Mouse (Mus musculus): ENCODE results near the gene Galnt15. TPM values are rescaled to one million over a fixed set of nuclear protein-coding genes. Genes with fewer than 3 reads are reported as not detected.

The Galnt15 gene
- total RNA-seq, 1 experiment, result not detected

DNA sequence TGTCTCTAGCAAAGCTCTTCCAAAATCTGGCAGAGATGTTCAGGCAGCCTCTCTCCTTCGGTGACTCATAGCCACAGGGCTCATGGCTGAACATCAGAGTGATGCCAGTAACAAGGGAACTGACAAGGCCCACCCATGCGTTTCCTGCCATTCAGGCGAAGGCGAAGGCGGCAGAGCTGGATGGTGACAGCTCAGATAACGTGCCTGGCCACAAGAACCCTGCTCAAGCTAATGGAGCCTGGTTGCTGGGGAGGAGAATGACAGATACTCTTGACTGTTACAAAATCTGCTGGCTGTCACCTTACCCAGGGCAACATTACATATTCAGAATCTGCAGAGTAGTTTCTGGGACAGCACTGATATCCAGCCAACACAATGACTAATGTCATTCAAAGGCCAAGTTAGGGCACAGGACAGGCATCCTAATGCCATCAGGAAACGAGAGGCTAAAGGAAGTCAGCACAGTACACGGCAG is 44.5 kb downstream of the Galnt15 start:
- no peak for TF ChIP-seq MAFK (IDR thresholded peaks at IDR 0.05; ENCODE audit: insufficient read depth, low read depth, low read length)
- TF ChIP-seq CHD2 (IDR thresholded peaks at IDR 0.05; ENCODE audit: low read depth, low read length), result no peak
- TF ChIP-seq ZC3H11A (IDR thresholded peaks at IDR 0.05; ENCODE audit: borderline replicate concordance, low read depth, low read length), result no peak
- TF ChIP-seq HCFC1 (IDR thresholded peaks at IDR 0.05; ENCODE audit: borderline replicate concordance, insufficient read depth, low read length), result no peak
- no peak for TF ChIP-seq ZNF384 (IDR thresholded peaks at IDR 0.05; ENCODE audit: low read depth, low read length)
- no peak for DNase-seq (ENCODE audit: low read depth, low spot score)
- in situ Hi-C loops (cut with MboI; ENCODE audit: low sequenced_read_pairs in 2 of 2, unreplicated experiment in 2 of 2), result loop anchor here (10.0 to 25.0 kb wide), 2 partner anchors 411 to 428 kb away; partner anchors contain the start of genes Btd (in 1 of the 2), Gm49387 (in 1 of the 2) and Hacl1 (in 1 of the 2)

DNA sequence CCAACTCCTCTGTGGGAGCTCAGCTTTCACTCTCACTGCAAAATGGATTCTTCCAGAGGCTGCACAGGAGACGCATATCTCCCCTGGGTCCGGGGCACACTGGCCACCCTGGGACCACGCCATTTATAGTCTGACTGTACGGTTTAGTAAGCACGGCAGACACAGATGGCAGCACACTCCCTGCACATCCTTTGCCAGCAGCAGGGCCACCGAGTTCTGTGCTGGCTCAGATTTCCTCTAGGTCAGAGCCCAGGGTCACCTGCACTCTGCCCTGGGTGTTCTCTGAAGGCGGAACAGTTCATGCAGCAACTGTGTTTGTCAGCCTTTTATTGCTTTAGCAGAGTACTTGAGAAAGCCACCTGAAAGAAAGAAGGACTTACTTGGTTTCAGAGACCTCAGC is 45.1 kb downstream of the Galnt15 start:
- no peak for DNase-seq (ENCODE audit: low read depth, low spot score)
- Histone ChIP-seq H3K27ac (ENCODE audit: insufficient read depth, low read depth, low read length, poor library complexity, severe bottlenecking) (no peak overlapping the region), H3K9ac (ENCODE audit: insufficient read depth, low read depth, low read length, poor library complexity, severe bottlenecking) (no peak overlapping the region), H3K4me3 (ENCODE audit: insufficient read depth in 1 of 2, low read depth in 1 of 2, low read length in 2 of 2, poor library complexity in 1 of 2, severe bottlenecking in 1 of 2) (no peak overlapping the region), H3K9me3 (ENCODE audit: control insufficient read depth, insufficient read depth, low read depth, low read length) (no peaks in the 10 kb centered on the region), H3K36me3 (ENCODE audit: control insufficient read depth, insufficient read depth, low read length, poor library complexity, severe bottlenecking) (no peaks in the 10 kb centered on the region), H3K4me1 (ENCODE audit: control insufficient read depth in 2 of 2, insufficient read depth in 2 of 2, low read length in 2 of 2, poor library complexity in 1 of 2) (peaks cover 3 to 17% of the 10 kb centered on the region in 2 experiments)
- TF ChIP-seq ZNF384 (IDR thresholded peaks at IDR 0.05; ENCODE audit: low read depth, low read length) (no peak), ZC3H11A (IDR thresholded peaks at IDR 0.05; ENCODE audit: borderline replicate concordance, low read depth, low read length) (no peak), CHD2 (IDR thresholded peaks at IDR 0.05; ENCODE audit: low read depth, low read length) (no peak), HCFC1 (IDR thresholded peaks at IDR 0.05; ENCODE audit: borderline replicate concordance, insufficient read depth, low read length) (no peak), MAFK (IDR thresholded peaks at IDR 0.05; ENCODE audit: insufficient read depth, low read depth, low read length) (no peak)
- in situ Hi-C loops (cut with MboI; ENCODE audit: low sequenced_read_pairs in 2 of 2, unreplicated experiment in 2 of 2), result loop anchor here (10.0 to 25.0 kb wide), 2 partner anchors 412 to 429 kb away; partner anchors contain the start of genes Btd (in 1 of the 2), Gm49387 (in 1 of the 2) and Hacl1 (in 1 of the 2)

More for the DNA sequence above, 44.5 kb downstream of the Galnt15 start:
- peaks cover 3 to 17% of the 10 kb centered on the region in 2 experiments for H3K4me1 ChIP-seq (ENCODE audit: control insufficient read depth in 2 of 2, insufficient read depth in 2 of 2, low read length in 2 of 2, poor library complexity in 1 of 2)
- no peak overlapping the region for H3K27ac ChIP-seq (ENCODE audit: insufficient read depth, low read depth, low read length, poor library complexity, severe bottlenecking)
- H3K36me3 ChIP-seq (ENCODE audit: control insufficient read depth, insufficient read depth, low read length, poor library complexity, severe bottlenecking), result no peaks in the 10 kb centered on the region
- no peak overlapping the region for H3K4me3 ChIP-seq (ENCODE audit: insufficient read depth in 1 of 2, low read depth in 1 of 2, low read length in 2 of 2, poor library complexity in 1 of 2, severe bottlenecking in 1 of 2)
- no peak overlapping the region for H3K9ac ChIP-seq (ENCODE audit: insufficient read depth, low read depth, low read length, poor library complexity, severe bottlenecking)
- H3K9me3 ChIP-seq (ENCODE audit: control insufficient read depth, insufficient read depth, low read depth, low read length), result no peaks in the 10 kb centered on the region

DNA sequence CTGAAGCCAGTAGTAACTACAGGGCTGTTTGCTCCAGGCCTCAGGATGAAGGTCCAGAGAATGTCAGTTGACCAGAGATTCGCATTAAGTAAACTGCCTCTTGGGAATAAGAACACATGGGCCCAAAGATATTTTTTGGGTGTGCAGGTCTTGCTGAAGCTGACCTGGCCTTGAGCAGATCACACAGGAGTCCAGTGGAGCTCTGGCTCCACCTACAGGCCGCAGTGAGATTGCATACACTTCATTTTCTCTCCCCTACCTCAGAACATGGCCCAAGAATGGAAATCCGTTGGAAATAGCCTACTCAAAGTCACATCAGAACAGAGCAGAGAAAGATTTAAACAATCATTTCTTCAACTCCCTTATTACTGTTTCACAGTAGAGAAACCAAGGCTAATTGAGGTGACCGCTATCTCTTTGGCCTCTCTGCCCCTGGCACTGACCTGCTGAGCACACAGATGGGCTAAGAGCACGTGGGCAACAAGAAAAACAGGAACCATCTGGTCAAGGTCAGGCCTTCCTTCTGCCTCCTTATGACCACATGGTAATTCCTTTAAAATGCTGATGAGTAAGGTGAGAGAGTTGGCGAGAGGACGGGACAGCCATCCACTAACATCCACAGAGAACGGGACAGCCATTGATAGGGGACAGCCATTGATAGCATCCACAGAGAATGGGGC is 48.2 kb downstream of the Galnt15 start:
- H3K4me1 ChIP-seq (ENCODE audit: control insufficient read depth in 2 of 2, insufficient read depth in 2 of 2, low read length in 2 of 2, poor library complexity in 1 of 2), result peaks cover 3 to 17% of the 10 kb centered on the region in 2 experiments
- no peak for TF ChIP-seq ZNF384 (IDR thresholded peaks at IDR 0.05; ENCODE audit: low read depth, low read length)
- no peak for TF ChIP-seq CHD2 (IDR thresholded peaks at IDR 0.05; ENCODE audit: low read depth, low read length)
- no peak for TF ChIP-seq HCFC1 (IDR thresholded peaks at IDR 0.05; ENCODE audit: borderline replicate concordance, insufficient read depth, low read length)
- TF ChIP-seq ZC3H11A (IDR thresholded peaks at IDR 0.05; ENCODE audit: borderline replicate concordance, low read depth, low read length), result peak; percentile 93
- peak; percentile 6; the same call in 1 of the 2 replicates for TF ChIP-seq MAFK (IDR thresholded peaks at IDR 0.05; ENCODE audit: insufficient read depth, low read depth, low read length)
- peak overlapping the region; percentile 56 for H3K27ac ChIP-seq (ENCODE audit: insufficient read depth, low read depth, low read length, poor library complexity, severe bottlenecking)
- DNase-seq (ENCODE audit: low read depth, low spot score), result peak; percentile 78
- peak overlapping the region; percentile 39 for H3K9ac ChIP-seq (ENCODE audit: insufficient read depth, low read depth, low read length, poor library complexity, severe bottlenecking)
- in situ Hi-C loops (cut with MboI; ENCODE audit: low sequenced_read_pairs in 2 of 2, unreplicated experiment in 2 of 2), result loop anchor here in 1 of 2 experiments (10.0 kb wide), 1 partner anchor 432 kb away; the partner anchor contains the start of genes Btd, Gm49387 and Hacl1
- no peaks in the 10 kb centered on the region for H3K9me3 ChIP-seq (ENCODE audit: control insufficient read depth, insufficient read depth, low read depth, low read length)
- H3K4me3 ChIP-seq (ENCODE audit: insufficient read depth in 1 of 2, low read depth in 1 of 2, low read length in 2 of 2, poor library complexity in 1 of 2, severe bottlenecking in 1 of 2), result no peak overlapping the region
- H3K36me3 ChIP-seq (ENCODE audit: control insufficient read depth, insufficient read depth, low read length, poor library complexity, severe bottlenecking), result peaks cover 4% of the 10 kb centered on the region

DNA sequence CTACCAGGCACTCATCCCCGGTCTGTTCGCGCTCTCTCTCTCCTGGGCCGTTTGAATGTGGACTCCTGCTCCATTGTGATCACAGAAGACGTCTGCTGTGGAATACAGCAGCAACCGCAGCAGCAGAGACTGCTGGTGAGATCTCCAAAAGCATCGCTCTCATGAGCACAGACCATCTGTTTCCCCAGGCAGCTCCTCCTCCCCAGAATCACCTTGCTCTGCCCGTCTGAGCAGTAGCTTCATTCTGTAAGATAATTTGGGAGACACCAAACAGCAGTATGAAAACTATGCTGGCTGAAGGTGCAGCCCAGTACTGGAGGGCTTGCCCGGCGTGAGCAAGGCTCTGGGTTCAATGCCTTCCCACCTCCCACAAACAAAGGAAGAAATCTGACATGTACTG is 52.2 kb downstream of the Galnt15 start:
- Histone ChIP-seq H3K4me1 (ENCODE audit: control insufficient read depth in 2 of 2, insufficient read depth in 2 of 2, low read length in 2 of 2, poor library complexity in 1 of 2) (peaks cover 5 to 7% of the 10 kb centered on the region in 2 experiments; a peak in 3 of 4 replicates), H3K36me3 (ENCODE audit: control insufficient read depth, insufficient read depth, low read length, poor library complexity, severe bottlenecking) (peaks cover 13% of the 10 kb centered on the region)
- in situ Hi-C loops (cut with MboI; ENCODE audit: low sequenced_read_pairs in 2 of 2, unreplicated experiment in 2 of 2), result no loop called here

More for the DNA sequence above, 52.2 kb downstream of the Galnt15 start:
- H3K9me3 ChIP-seq (ENCODE audit: control insufficient read depth, insufficient read depth, low read depth, low read length), result no peaks in the 10 kb centered on the region
- no peak for DNase-seq (ENCODE audit: low read depth, low spot score)
- H3K9ac ChIP-seq (ENCODE audit: insufficient read depth, low read depth, low read length, poor library complexity, severe bottlenecking), result no peak overlapping the region
- no peak overlapping the region for H3K27ac ChIP-seq (ENCODE audit: insufficient read depth, low read depth, low read length, poor library complexity, severe bottlenecking)
- H3K4me3 ChIP-seq (ENCODE audit: insufficient read depth in 1 of 2, low read depth in 1 of 2, low read length in 2 of 2, poor library complexity in 1 of 2, severe bottlenecking in 1 of 2), result no peak overlapping the region
- TF ChIP-seq ZC3H11A (IDR thresholded peaks at IDR 0.05; ENCODE audit: borderline replicate concordance, low read depth, low read length), result no peak
- TF ChIP-seq HCFC1 (IDR thresholded peaks at IDR 0.05; ENCODE audit: borderline replicate concordance, insufficient read depth, low read length), result no peak

All from ES-E14 (cell line).